Mouse (Mus musculus): ENCODE data around the gene Gm21860.
"Not testable (repeated sequence)": the region's sequence is repeated elsewhere in the genome, so short reads cannot be mapped to it uniquely, and the experiment has no call there.

GRCm38 (mm10) chrY:90731593-90731955 is 23.0 kb downstream of the Gm21860 start:
- TF ChIP-seq MYOD1 (IDR thresholded peaks at IDR 0.05; ENCODE audit: control insufficient read depth in 1 of 3, insufficient read length in 2 of 3, low read depth in 2 of 3); POLR2A (IDR thresholded peaks at IDR 0.05; ENCODE audit: insufficient read length, low read depth); E2F4 (IDR thresholded peaks at IDR 0.05; ENCODE audit: insufficient read depth); TCF12 (IDR thresholded peaks at IDR 0.05; ENCODE audit: insufficient read depth, poor library complexity, severe bottlenecking); MAX (IDR thresholded peaks at IDR 0.05; ENCODE audit: low read depth); USF1 (IDR thresholded peaks at IDR 0.05; ENCODE audit: low read depth); SRF (IDR thresholded peaks at IDR 0.05; ENCODE audit: control insufficient read depth, insufficient read length, low read depth); MYOG (IDR thresholded peaks at IDR 0.05; ENCODE audit: control insufficient read depth in 1 of 3, insufficient read depth in 1 of 3, insufficient read length in 2 of 3, low read depth in 2 of 3): not testable (repeated sequence)

All from myocyte (in vitro differentiated cells).